Mouse (Mus musculus) olfactory bulb, adult 2 months (tissue): ENCODE results near the gene Tmem108.

Experiments
- CTCF ChIP-seq: fragments of 200-500 bp; IDR thresholded peaks from 2 replicates; pipeline ENCODE4 v1.5.1; 2012; ENCODE audit warnings: low read depth, mild to moderate bottlenecking, low read length, moderate library complexity; ENCODE audit not compliant: insufficient read depth
- POLR2A ChIP-seq: fragments of 200-500 bp; IDR thresholded peaks from 2 replicates; pipeline ENCODE4 v1.6.1; 2012; ENCODE audit warnings: mild to moderate bottlenecking, low read depth, low read length, moderate library complexity; ENCODE audit not compliant: insufficient read depth

GRCm38 (mm10) chr9:103577731-103578130 lies 183.9 kb downstream of the Tmem108 start:
- no peak for TF ChIP-seq CTCF
- TF ChIP-seq POLR2A = no peak
